ENCODE assay signal across 4 mouse cellular contexts in the genomic region with DNA sequence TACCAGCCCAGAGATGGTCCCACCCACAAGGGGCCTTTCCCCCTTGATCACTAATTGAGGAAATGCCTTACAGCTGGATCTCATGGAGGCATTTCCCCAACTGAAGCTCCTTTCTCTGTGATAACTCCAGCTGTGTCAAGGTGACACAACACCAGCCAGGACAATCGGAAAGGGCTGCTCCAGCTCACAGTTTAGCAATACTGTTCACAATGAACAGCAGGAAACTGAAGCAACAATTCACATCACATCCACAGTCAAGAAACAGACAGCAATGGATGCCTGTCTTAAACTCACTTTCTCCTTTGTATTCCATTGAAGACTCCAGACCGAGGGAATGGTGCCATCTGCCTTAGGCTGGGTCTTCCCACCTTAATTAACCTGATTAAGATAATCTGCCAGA.
DNase-seq lines count a peak whose midpoint lies in the region.

No protein-coding gene starts in this region.

- DNase-seq in ES-CJ7 (ENCODE audit: low read depth, low spot score) = peak; percentile 53
- DNase-seq in R1 (ENCODE audit: low read depth, low spot score) = peak; percentile 89
- DNase-seq in ZHBTc4 (ENCODE audit: low read depth, low spot score) = peak; percentile 78
- DNase-seq in heart, adult 11 months = peak; percentile 49

Comparison
In these comparisons a context has a peak if more than half of its experiments do, and no peak if none do; other contexts are left out.
1. Peak in every context shown above with its lines: DNase-seq.